Mouse (Mus musculus) MEL (cell line): Measurements from ENCODE around the gene Ube2e1. TPM values are rescaled to one million over a fixed set of nuclear protein-coding genes. Genes with fewer than 3 reads are reported as not detected.

Experiments
- DNase-seq: peaks from one replicate; pipeline ENCODE4 v3.0.0; 2011; ENCODE audit warnings: low read depth, low spot score
- H3K27ac ChIP-seq: 2 replicates; pipeline ENCODE4 v1.5.1; 2012; ENCODE audit warnings: low read depth, mild to moderate bottlenecking, control low read depth, low read length, moderate library complexity; ENCODE audit not compliant: control insufficient read depth
- H3K27me3 ChIP-seq, 2 experiments: fragments of 150-350 bp in 1 of 2; sonication (generic) in 1 of 2; 2 replicates each; pipeline ENCODE4 v1.6.1; 2012; ENCODE audit warnings: low read length in 2 of 2, mild to moderate bottlenecking in 2 of 2, improper control_type of control experiment in 1 of 2, moderate library complexity in 1 of 2; ENCODE audit not compliant: insufficient read depth in 2 of 2, control insufficient read depth in 1 of 2
- H3K36me3 ChIP-seq, 2 experiments: 2 replicates each; pipeline ENCODE4 v1.6.1; 2012 to 2014; ENCODE audit warnings: low read length in 2 of 2, improper control_type of control experiment in 1 of 2, inconsistent platforms in 1 of 2, mild to moderate bottlenecking in 1 of 2; ENCODE audit not compliant: insufficient read depth in 2 of 2, control insufficient read depth in 1 of 2
- H3K4me1 ChIP-seq, 2 experiments: fragments of 150-350 bp in 1 of 2; sonication (generic) in 1 of 2; 2 replicates each; pipeline ENCODE4 v1.6.1; 2012; ENCODE audit warnings: low read length in 2 of 2, improper control_type of control experiment in 1 of 2, mild to moderate bottlenecking in 1 of 2; ENCODE audit not compliant: insufficient read depth in 2 of 2, control insufficient read depth in 1 of 2
- H3K4me3 ChIP-seq, 2 experiments: fragments of 150-350 bp in 1 of 2; sonication (generic) in 1 of 2; 2 replicates each; pipeline ENCODE4 v1.5.1; 2012; ENCODE audit warnings: low read depth in 2 of 2, low read length in 2 of 2, mild to moderate bottlenecking in 2 of 2, moderate library complexity in 2 of 2, control low read depth in 1 of 2, improper control_type of control experiment in 1 of 2; ENCODE audit not compliant: control insufficient read depth in 1 of 2, insufficient read depth in 1 of 2
- H3K79me2 ChIP-seq: 2 replicates; pipeline ENCODE4 v1.6.1; 2012; ENCODE audit warnings: mild to moderate bottlenecking, low read length, moderate library complexity; ENCODE audit not compliant: control insufficient read depth, poor library complexity, insufficient read depth
- H3K9ac ChIP-seq: 2 replicates; pipeline ENCODE4 v1.6.1; 2012; ENCODE audit warnings: low read depth, mild to moderate bottlenecking, control low read depth, low read length, moderate library complexity; ENCODE audit not compliant: control insufficient read depth, poor library complexity, severe bottlenecking
- H3K9me3 ChIP-seq: fragments of 150-350 bp; sonication (generic); replicated peaks from 2 replicates; pipeline ENCODE4 v1.6.1; 2012; ENCODE audit warnings: mild to moderate bottlenecking, low read length, improper control_type of control experiment, moderate library complexity; ENCODE audit not compliant: insufficient read depth
- CTCF ChIP-seq, 3 experiments: IDR thresholded peaks in 2 of 3; conservative IDR thresholded peaks in 1 of 3; 2 replicates each; pipeline ENCODE4 v1.5.1; 2011 to 2012; ENCODE audit warnings: low read length in 3 of 3, low read depth in 2 of 3, mild to moderate bottlenecking in 2 of 3, improper control_type of control experiment in 1 of 3, inconsistent platforms in 1 of 3, mixed read lengths in 1 of 3, moderate library complexity in 1 of 3; ENCODE audit not compliant: control insufficient read depth in 1 of 3, insufficient read depth in 1 of 3, poor library complexity in 1 of 3, severe bottlenecking in 1 of 3
- ELF1 ChIP-seq: IDR thresholded peaks from 2 replicates; pipeline ENCODE4 v1.6.1; 2014; ENCODE audit warnings: low read depth, mild to moderate bottlenecking, inconsistent platforms, low read length, improper control_type of control experiment, moderate library complexity
- ETS1 ChIP-seq: IDR thresholded peaks from 2 replicates; pipeline ENCODE4 v1.6.1; 2012; ENCODE audit warnings: low read depth, mild to moderate bottlenecking, inconsistent platforms, low read length, improper control_type of control experiment, moderate library complexity
- GABPA ChIP-seq: IDR thresholded peaks from 2 replicates; pipeline ENCODE4 v1.6.1; 2012; ENCODE audit warnings: low read depth, mild to moderate bottlenecking, inconsistent platforms, low read length, improper control_type of control experiment, moderate library complexity
- GATA1 ChIP-seq: IDR thresholded peaks from 2 replicates; pipeline ENCODE4 v1.6.1; 2011; ENCODE audit warnings: low read depth, low read length, improper control_type of control experiment
- HCFC1 ChIP-seq: IDR thresholded peaks from 2 replicates; pipeline ENCODE4 v1.6.1; 2012; ENCODE audit warnings: low read depth, mild to moderate bottlenecking, inconsistent platforms, low read length, improper control_type of control experiment, moderate library complexity
- JUND ChIP-seq: IDR thresholded peaks from 2 replicates; pipeline ENCODE4 v1.6.1; 2011; ENCODE audit warnings: low read depth, mild to moderate bottlenecking, improper control_type of control experiment, low read length
- KAT2A ChIP-seq: conservative IDR thresholded peaks from 2 replicates; pipeline ENCODE4 v1.6.1; 2012; ENCODE audit warnings: low read depth, low read length, improper control_type of control experiment, inconsistent platforms
- MAFK ChIP-seq: IDR thresholded peaks from 2 replicates; pipeline ENCODE4 v1.6.1; 2011; ENCODE audit warnings: low read depth, mild to moderate bottlenecking, low read length, improper control_type of control experiment, borderline replicate concordance
- MAX ChIP-seq: IDR thresholded peaks from 2 replicates; pipeline ENCODE4 v1.6.1; 2011; ENCODE audit warnings: low read length, improper control_type of control experiment
- MAZ ChIP-seq: IDR thresholded peaks from 2 replicates; pipeline ENCODE4 v1.6.1; 2012; ENCODE audit warnings: low read depth, mild to moderate bottlenecking, inconsistent platforms, low read length, improper control_type of control experiment
- MEF2A ChIP-seq: IDR thresholded peaks from 2 replicates; pipeline ENCODE4 v1.6.1; 2014; ENCODE audit warnings: low read depth, mild to moderate bottlenecking, inconsistent platforms, low read length, improper control_type of control experiment; ENCODE audit not compliant: poor library complexity, insufficient replicate concordance, severe bottlenecking; ENCODE audit errors: extremely low read depth
- MXI1 ChIP-seq: IDR thresholded peaks from 2 replicates; pipeline ENCODE4 v1.6.1; 2011; ENCODE audit warnings: mild to moderate bottlenecking, low read depth, low read length, improper control_type of control experiment
- MYB ChIP-seq: IDR thresholded peaks from 2 replicates; pipeline ENCODE4 v1.6.1; 2011; ENCODE audit warnings: mild to moderate bottlenecking, low read depth, low read length, improper control_type of control experiment
- MYC ChIP-seq: IDR thresholded peaks from 2 replicates; pipeline ENCODE4 v1.6.1; 2011; ENCODE audit warnings: low read depth, mild to moderate bottlenecking, low read length, improper control_type of control experiment, moderate library complexity
- NELFE ChIP-seq: IDR thresholded peaks from 2 replicates; pipeline ENCODE4 v1.6.1; 2011; ENCODE audit warnings: low read depth, low read length, improper control_type of control experiment
- NRF1 ChIP-seq: IDR thresholded peaks from 2 replicates; pipeline ENCODE4 v1.6.1; 2014; ENCODE audit warnings: low read depth, mild to moderate bottlenecking, inconsistent platforms, low read length, improper control_type of control experiment, moderate library complexity; ENCODE audit not compliant: poor library complexity, insufficient read depth, severe bottlenecking
- POLR2A ChIP-seq, 2 experiments: IDR thresholded peaks; 2 replicates each; pipeline ENCODE4 v1.6.1; 2011 to 2012; ENCODE audit warnings: low read length in 2 of 2, mild to moderate bottlenecking in 2 of 2, control low read depth in 1 of 2, improper control_type of control experiment in 1 of 2, low read depth in 1 of 2, moderate library complexity in 1 of 2; ENCODE audit not compliant: control insufficient read depth in 1 of 2, insufficient read depth in 1 of 2, poor library complexity in 1 of 2
- POLR2AphosphoS2 ChIP-seq: IDR thresholded peaks from 2 replicates; pipeline ENCODE4 v1.6.1; 2011; ENCODE audit warnings: low read length, improper control_type of control experiment
- SIN3A ChIP-seq: IDR thresholded peaks from 2 replicates; pipeline ENCODE4 v1.6.1; 2012; ENCODE audit warnings: low read length, improper control_type of control experiment, inconsistent platforms
- SMC3 ChIP-seq: IDR thresholded peaks from 2 replicates; pipeline ENCODE4 v1.6.1; 2011; ENCODE audit warnings: low read depth, low read length, improper control_type of control experiment
- TAL1 ChIP-seq: IDR thresholded peaks from 2 replicates; pipeline ENCODE4 v1.6.1; 2012; ENCODE audit warnings: mild to moderate bottlenecking, inconsistent platforms, low read length, moderate library complexity, mixed read lengths
- TBP ChIP-seq: IDR thresholded peaks from 2 replicates; pipeline ENCODE4 v1.8.0; 2011; ENCODE audit warnings: low read depth, low read length, improper control_type of control experiment
- TCF12 ChIP-seq: IDR thresholded peaks from 2 replicates; pipeline ENCODE4 v1.6.1; 2014; ENCODE audit warnings: low read depth, mild to moderate bottlenecking, inconsistent platforms, low read length, improper control_type of control experiment, moderate library complexity
- UBTF ChIP-seq: IDR thresholded peaks from 2 replicates; pipeline ENCODE4 v1.6.1; 2012; ENCODE audit warnings: low read depth, mild to moderate bottlenecking, inconsistent platforms, low read length, improper control_type of control experiment, moderate library complexity, borderline replicate concordance; ENCODE audit not compliant: insufficient read depth
- USF1 ChIP-seq: IDR thresholded peaks from 2 replicates; pipeline ENCODE4 v1.6.1; 2014; ENCODE audit warnings: low read depth, mild to moderate bottlenecking, inconsistent platforms, low read length, improper control_type of control experiment, moderate library complexity
- USF2 ChIP-seq, 2 experiments: IDR thresholded peaks; 2 replicates each; pipeline ENCODE4 v1.6.1; 2011 to 2012; ENCODE audit warnings: improper control_type of control experiment in 2 of 2, low read length in 2 of 2, borderline replicate concordance in 1 of 2, inconsistent platforms in 1 of 2, low read depth in 1 of 2, mild to moderate bottlenecking in 1 of 2; ENCODE audit not compliant: insufficient read depth in 1 of 2
- ZKSCAN1 ChIP-seq: IDR thresholded peaks from 2 replicates; pipeline ENCODE4 v1.6.1; 2012; ENCODE audit warnings: low read depth, mild to moderate bottlenecking, inconsistent platforms, low read length, improper control_type of control experiment, moderate library complexity
- ZMIZ1 ChIP-seq: IDR thresholded peaks from 2 replicates; pipeline ENCODE4 v1.6.1; 2012; ENCODE audit warnings: low read depth, mild to moderate bottlenecking, inconsistent platforms, low read length, improper control_type of control experiment, moderate library complexity
- ZNF384 ChIP-seq: IDR thresholded peaks from 2 replicates; pipeline ENCODE4 v1.6.1; 2012; ENCODE audit warnings: low read depth, mild to moderate bottlenecking, inconsistent platforms, low read length, improper control_type of control experiment
- polyA plus RNA-seq, 2 experiments: library from polyadenylated mRNA; stranded (reverse) in 1 of 2; unstranded in 1 of 2; fragments of >175 nt in 1 of 2; fragments of >200 nt in 1 of 2; gene quantifications; 2 replicates each; pipeline versions ENCODE4 v1.2.1 to v1.2.4; 2012; ENCODE audit warnings: low replicate concordance in 2 of 2, low read depth in 1 of 2; ENCODE audit not compliant: insufficient read length in 2 of 2, insufficient read depth in 1 of 2, missing spikeins in 1 of 2
- total RNA-seq: library from RNA; depleted of rRNA; stranded (reverse); fragments of 300-350 nt; gene quantifications from 2 replicates; pipeline ENCODE4 v1.2.3, GENCODE M21; 2012; rRNA removed

The Ube2e1 gene
- total RNA-seq = 43.0 and 43.2 TPM in 2 replicates
- polyA plus RNA-seq = 100 to 1,000 TPM; 240 to 246 TPM

GRCm38 (mm10) chr14:18331693-18332131, at the start of gene Ube2e1:
Gene Ube2e1 (minus strand): TSS chr14:18331859.
- H3K9me3 ChIP-seq = no peaks in the 10 kb centered on the region
- no peaks in the 10 kb centered on the region for H3K27me3 ChIP-seq
- H3K9ac ChIP-seq = peak within 1 kb of the TSS; percentile 96
- peak within 1 kb of the TSS; percentile 83 to 94 for H3K4me3 ChIP-seq
- H3K79me2 ChIP-seq = peaks cover 25% of the 10 kb centered on the region
- peak within 1 kb of the TSS; percentile 45 for H3K27ac ChIP-seq
- H3K36me3 ChIP-seq = peaks cover 10 to 17% of the 10 kb centered on the region in 2 experiments
- peak; percentile 79 for DNase-seq
- peak; percentile 62 for TF ChIP-seq TBP
- no peak for TF ChIP-seq MAX
- no peak for TF ChIP-seq ZNF384
- no peak for TF ChIP-seq KAT2A
- TF ChIP-seq HCFC1 = peak; percentile 62
- TF ChIP-seq MAZ = peak; percentile 82; the same call in 1 of the 2 replicates
- TF ChIP-seq ZKSCAN1 = no peak
- TF ChIP-seq ETS1 = 0 out of 2 replicates have a peak, but pooled peaks have one; percentile 5
- no peak for TF ChIP-seq GABPA
- TF ChIP-seq POLR2A (IDR thresholded peaks at IDR 0.05; ENCODE audit: control insufficient read depth in 1 of 2, insufficient read depth in 1 of 2, low read depth in 1 of 2, low read length in 2 of 2, poor library complexity in 1 of 2) = peak; percentile 75 to 79; a peak in 2 of 4 replicates
- TF ChIP-seq POLR2AphosphoS2 = peak; percentile 58; the same call in 1 of the 2 replicates
- TF ChIP-seq TCF12 = peak; percentile 48; the same call in 1 of the 2 replicates
- TF ChIP-seq NELFE = peak; percentile 86
- no peak for TF ChIP-seq UBTF
- peak; percentile 48; the same call in 1 of the 2 replicates for TF ChIP-seq SIN3A
- TF ChIP-seq ELF1 = peak; percentile 70
- TF ChIP-seq SMC3 = no peak
- TF ChIP-seq MXI1 = peak; percentile 38; the same call in 1 of the 2 replicates
- peak; percentile 76 for TF ChIP-seq ZMIZ1
- peaks cover 3 to 18% of the 10 kb centered on the region in 2 experiments; a peak in 3 of 4 replicates for H3K4me1 ChIP-seq

- no peak for DNase-seq
- TF ChIP-seq JUND = no peak
- no peak for TF ChIP-seq CTCF (IDR thresholded peaks at IDR 0.05 in 2 of 3, conservative IDR thresholded peaks at IDR 0.05 in 1 of 3; ENCODE audit: control insufficient read depth in 1 of 3, insufficient read depth in 1 of 3, low read depth in 2 of 3, low read length in 3 of 3, poor library complexity in 1 of 3, severe bottlenecking in 1 of 3)
- no peak for TF ChIP-seq GATA1
- no peak for TF ChIP-seq KAT2A
- TF ChIP-seq MYB = no peak
- TF ChIP-seq UBTF = no peak
- no peak for TF ChIP-seq TBP
- TF ChIP-seq USF1 = no peak
- TF ChIP-seq USF2 (IDR thresholded peaks at IDR 0.05; ENCODE audit: borderline replicate concordance in 1 of 2, insufficient read depth in 1 of 2, low read depth in 1 of 2, low read length in 2 of 2) = no peak
- no peak for TF ChIP-seq NRF1
- no peak for TF ChIP-seq TAL1
- TF ChIP-seq MXI1 = no peak
- no peak for TF ChIP-seq MEF2A
- TF ChIP-seq NELFE = no peak
- no peak for TF ChIP-seq ELF1
- no peak for TF ChIP-seq MYC
- TF ChIP-seq SMC3 = no peak
- no peak for TF ChIP-seq MAFK
- no peak for TF ChIP-seq ZNF384
- TF ChIP-seq, all 39 proteins: peak for 0
- Histone ChIP-seq H3K36me3 (no peaks in the 10 kb centered on the region), H3K27me3 (no peaks in the 10 kb centered on the region), H3K9me3 (no peaks in the 10 kb centered on the region), H3K4me3 (no peak overlapping the region), H3K4me1 (no peaks in the 10 kb centered on the region), H3K9ac (no peak overlapping the region), H3K79me2 (no peaks in the 10 kb centered on the region), H3K27ac (no peak overlapping the region)
Observed at GRCm38 (mm10) chr14:18379841-18380240, 48.2 kb upstream of the Ube2e1 start.
